Mouse (Mus musculus) forebrain, postnatal 0 days (tissue): ENCODE results near the gene Gsn. TPM values are rescaled to one million over a fixed set of nuclear protein-coding genes. Genes with fewer than 3 reads are reported as not detected.

Experiments used
- ATAC-seq: fragments of 200-750 bp; cut with Nextera tagmentation; 2 replicates; pipeline ENCODE4 v1.8.0; 2017; ENCODE audit warnings: mild to moderate bottlenecking, moderate library complexity
- DNase-seq: peaks from one replicate; pipeline ENCODE4 v3.0.0-alpha.2; 2015
- H3K27ac ChIP-seq: fragments of 300-500 bp; sonication (generic); 2 replicates; pipeline ENCODE4 v1.5.1; 2014; ENCODE audit warnings: low read depth, mild to moderate bottlenecking, antibody characterized with exemption, low read length, moderate library complexity, mixed read lengths
- H3K27me3 ChIP-seq: fragments of 300-500 bp; sonication (generic); 2 replicates; pipeline ENCODE4 v1.6.1; 2014; ENCODE audit warnings: mild to moderate bottlenecking, low read length, mixed read lengths; ENCODE audit not compliant: insufficient read depth
- H3K36me3 ChIP-seq: fragments of 300-500 bp; sonication (generic); 2 replicates; pipeline ENCODE4 v1.6.1; 2014; ENCODE audit warnings: mild to moderate bottlenecking, moderate library complexity; ENCODE audit not compliant: insufficient read depth
- H3K4me1 ChIP-seq: fragments of 300-500 bp; sonication (generic); 2 replicates; pipeline ENCODE4 v1.6.1; 2014; ENCODE audit warnings: antibody characterized with exemption; ENCODE audit not compliant: insufficient read depth
- H3K4me2 ChIP-seq: fragments of 300-500 bp; sonication (generic); 2 replicates; pipeline ENCODE4 v1.6.1; 2014; ENCODE audit warnings: low read depth, mild to moderate bottlenecking, moderate library complexity
- H3K4me3 ChIP-seq: fragments of 300-500 bp; sonication (generic); 2 replicates; pipeline ENCODE4 v1.5.1; 2014; ENCODE audit warnings: low read depth, low read length, mixed read lengths
- H3K9ac ChIP-seq: fragments of 300-500 bp; sonication (generic); 2 replicates; pipeline ENCODE4 v1.6.1; 2014; ENCODE audit warnings: mild to moderate bottlenecking
- H3K9me3 ChIP-seq: fragments of 300-500 bp; sonication (generic); 2 replicates; pipeline ENCODE4 v1.6.1; 2016; ENCODE audit warnings: low read length
- CTCF ChIP-seq: sonication (generic); IDR thresholded peaks from 2 replicates; pipeline ENCODE4 v1.5.1; 2016; ENCODE audit warnings: antibody characterized with exemption, control low read depth, low read depth
- WGBS: fragments of 180-500 bp; shearing (Covaris S2); extraction: QIAGEN DNeasy Blood & Tissue Kit; methylation state at CpG from one replicate; pipeline ENCODE4 v1.1.7; 2014; 5-methylcytosine and 5-hydroxymethylcytosine counted together
- polyA plus RNA-seq: library from polyadenylated mRNA; unstranded; fragments of >200 nt; fragmentation: Nextera tagmentation; extraction: Ambion mirVana; gene quantifications from 2 replicates; pipeline ENCODE4 v1.2.1, GENCODE M21; 2015
- total RNA-seq: library from RNA; depleted of rRNA; stranded (reverse); fragments of >200 nt; gene quantifications from 2 replicates; pipeline ENCODE4 v1.2.3, GENCODE M21; 2014

The Gsn gene
- total and polyA plus RNA-seq, 2 experiments from 2014 or later, result 24.3 to 30.3 TPM

GRCm38 (mm10) chr2:35230215-35230614 lies 26.0 kb upstream of the Gsn start:
- Histone ChIP-seq H3K27ac (no peak overlapping the region), H3K4me1 (no peaks in the 10 kb centered on the region), H3K4me3 (no peak overlapping the region), H3K27me3 (no peaks in the 10 kb centered on the region), H3K9ac (no peak overlapping the region), H3K9me3 (no peaks in the 10 kb centered on the region), H3K4me2 (no peak overlapping the region), H3K36me3 (no peaks in the 10 kb centered on the region)
- no peak for TF ChIP-seq CTCF
- DNase-seq, result no peak
- ATAC-seq, result no peak
- 15% methylated on average over 8 of the region's 8 CpGs for WGBS

GRCm38 (mm10) chr2:35231871-35232270 lies 24.3 kb upstream of the Gsn start:
- no peak for ATAC-seq
- no peak for DNase-seq
- Histone ChIP-seq H3K9me3 (no peaks in the 10 kb centered on the region), H3K9ac (no peak overlapping the region), H3K27ac (no peak overlapping the region), H3K27me3 (no peaks in the 10 kb centered on the region), H3K36me3 (no peaks in the 10 kb centered on the region), H3K4me1 (no peaks in the 10 kb centered on the region), H3K4me2 (no peak overlapping the region), H3K4me3 (no peak overlapping the region)
- 58% methylated on average over 2 of the region's 2 CpGs for WGBS
- no peak for TF ChIP-seq CTCF

- 60% methylated on average over 17 of the region's 17 CpGs for WGBS
- no peak for TF ChIP-seq CTCF
- ATAC-seq (no peak), DNase-seq (no peak)
- no peak overlapping the region for H3K4me3 ChIP-seq
- no peak overlapping the region for H3K9ac ChIP-seq
- H3K27me3 ChIP-seq, result no peaks in the 10 kb centered on the region
- no peaks in the 10 kb centered on the region for H3K9me3 ChIP-seq
- H3K27ac ChIP-seq, result no peak overlapping the region
- H3K36me3 ChIP-seq, result no peaks in the 10 kb centered on the region
- no peaks in the 10 kb centered on the region for H3K4me1 ChIP-seq
- no peak overlapping the region for H3K4me2 ChIP-seq
These were observed 23.4 kb upstream of the Gsn start for GRCm38 (mm10) chr2:35232595-35233445.

GRCm38 (mm10) chr2:35233898-35234297 lies 22.3 kb upstream of the Gsn start:
- Histone ChIP-seq H3K4me3 (no peak overlapping the region), H3K4me1 (no peaks in the 10 kb centered on the region), H3K9ac (no peak overlapping the region), H3K36me3 (no peaks in the 10 kb centered on the region), H3K4me2 (no peak overlapping the region), H3K27me3 (no peaks in the 10 kb centered on the region), H3K27ac (no peak overlapping the region), H3K9me3 (no peaks in the 10 kb centered on the region)
- DNase-seq (no peak), ATAC-seq (no peak)
- 39% methylated on average over 3 of the region's 3 CpGs for WGBS
- no peak for TF ChIP-seq CTCF

- H3K27ac ChIP-seq, result no peak overlapping the region
- H3K36me3 ChIP-seq, result no peaks in the 10 kb centered on the region
- H3K4me2 ChIP-seq, result no peak overlapping the region
- ATAC-seq (no peak), DNase-seq (no peak)
- 70% methylated on average over 6 of the region's 6 CpGs for WGBS
- no peak for TF ChIP-seq CTCF
- no peaks in the 10 kb centered on the region for H3K27me3 ChIP-seq
- no peak overlapping the region for H3K4me3 ChIP-seq
- no peaks in the 10 kb centered on the region for H3K4me1 ChIP-seq
- H3K9me3 ChIP-seq, result no peaks in the 10 kb centered on the region
- no peak overlapping the region for H3K9ac ChIP-seq
These were observed 21.2 kb upstream of the Gsn start for GRCm38 (mm10) chr2:35235021-35235420.

GRCm38 (mm10) chr2:35244241-35244640 lies 11.9 kb upstream of the Gsn start:
- no peak overlapping the region for H3K27ac ChIP-seq
- H3K4me1 ChIP-seq, result no peaks in the 10 kb centered on the region
- no peak for TF ChIP-seq CTCF
- WGBS, result 56% methylated on average over 3 of the region's 3 CpGs
- ATAC-seq (no peak), DNase-seq (no peak)
- no peak overlapping the region for H3K4me2 ChIP-seq
- H3K36me3 ChIP-seq, result no peaks in the 10 kb centered on the region
- no peaks in the 10 kb centered on the region for H3K27me3 ChIP-seq
- no peak overlapping the region for H3K4me3 ChIP-seq
- no peaks in the 10 kb centered on the region for H3K9me3 ChIP-seq
- H3K9ac ChIP-seq, result no peak overlapping the region

GRCm38 (mm10) chr2:35247763-35248162 lies 8.4 kb upstream of the Gsn start:
- H3K4me3 ChIP-seq, result no peak overlapping the region
- no peaks in the 10 kb centered on the region for H3K4me1 ChIP-seq
- no peaks in the 10 kb centered on the region for H3K27me3 ChIP-seq
- no peak overlapping the region for H3K9ac ChIP-seq
- H3K36me3 ChIP-seq, result no peaks in the 10 kb centered on the region
- DNase-seq, result no peak
- H3K27ac ChIP-seq, result no peak overlapping the region
- no peak for TF ChIP-seq CTCF
- 80% methylated on average over 5 of the region's 5 CpGs for WGBS
- ATAC-seq, result no peak
- no peak overlapping the region for H3K4me2 ChIP-seq
- no peaks in the 10 kb centered on the region for H3K9me3 ChIP-seq
